Mouse (Mus musculus) spleen, postnatal 14 days (tissue): Measurements from ENCODE around the gene Tbx18.

ENCODE experiments used
- DNase-seq, 2 experiments: peaks; one replicate each; pipeline ENCODE4 v3.0.0; 2021 to 2022; ENCODE audit warnings: low spot score in 2 of 2

The Tbx18 gene

DNA sequence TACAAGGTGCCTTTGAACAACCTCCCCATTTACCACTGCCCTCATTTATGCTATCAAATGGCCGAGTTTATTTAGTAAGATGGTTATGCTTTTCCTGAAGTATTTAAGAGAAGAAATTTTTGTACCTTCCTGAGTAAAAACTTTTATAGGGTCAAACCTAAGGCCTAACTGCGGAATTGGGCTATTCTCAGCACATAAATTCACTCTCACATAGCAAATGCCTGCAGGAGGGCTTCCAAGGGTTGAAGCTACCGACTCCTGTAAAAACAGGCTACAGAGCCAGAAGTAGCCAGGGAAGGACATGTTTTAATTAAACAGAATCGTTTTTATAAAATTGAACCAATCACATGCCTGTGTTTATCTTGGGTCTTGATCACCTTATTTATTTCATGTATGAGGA, 20.7 kb downstream of the Tbx18 start:
- no peak for DNase-seq

DNA sequence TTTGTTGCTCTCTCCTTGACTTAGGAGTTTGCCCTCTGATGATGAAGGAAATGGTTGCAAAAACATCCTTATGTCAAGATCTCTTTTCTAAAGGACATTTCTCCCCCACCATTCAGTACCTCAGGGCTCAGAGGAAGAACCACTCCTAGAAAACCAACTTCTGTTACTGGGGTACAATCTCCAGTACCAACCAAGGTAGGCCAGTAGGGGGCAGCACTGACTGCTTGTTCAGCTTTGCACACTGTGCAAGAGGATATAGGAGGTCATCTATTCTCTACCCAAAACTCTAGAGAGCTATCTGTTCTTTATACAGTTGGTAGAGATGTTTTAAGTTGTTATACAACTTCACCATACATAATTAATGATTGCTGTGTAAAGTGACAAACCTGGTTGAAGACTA, 22.9 kb downstream of the Tbx18 start:
- DNase-seq, result no peak

DNA sequence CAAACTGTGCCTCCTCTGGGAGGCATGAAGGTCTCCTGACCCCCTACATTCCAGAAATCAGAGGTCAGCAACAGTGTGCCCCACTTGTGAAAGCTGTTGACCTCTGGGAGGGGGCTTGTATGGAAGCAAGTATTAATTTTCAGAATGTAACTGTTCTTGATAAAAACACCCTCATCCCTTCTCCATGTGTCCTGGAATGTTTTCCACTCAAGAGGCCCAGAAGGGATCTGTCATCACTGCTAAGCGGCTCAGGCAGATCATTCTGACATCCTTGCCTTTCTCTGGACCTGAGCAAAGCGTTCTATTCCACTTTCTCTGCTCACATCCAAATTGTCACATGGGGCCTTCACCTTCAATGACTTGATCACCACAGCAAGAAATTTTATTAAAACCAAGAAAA, 28.8 kb downstream of the Tbx18 start:
- no peak for DNase-seq

DNA sequence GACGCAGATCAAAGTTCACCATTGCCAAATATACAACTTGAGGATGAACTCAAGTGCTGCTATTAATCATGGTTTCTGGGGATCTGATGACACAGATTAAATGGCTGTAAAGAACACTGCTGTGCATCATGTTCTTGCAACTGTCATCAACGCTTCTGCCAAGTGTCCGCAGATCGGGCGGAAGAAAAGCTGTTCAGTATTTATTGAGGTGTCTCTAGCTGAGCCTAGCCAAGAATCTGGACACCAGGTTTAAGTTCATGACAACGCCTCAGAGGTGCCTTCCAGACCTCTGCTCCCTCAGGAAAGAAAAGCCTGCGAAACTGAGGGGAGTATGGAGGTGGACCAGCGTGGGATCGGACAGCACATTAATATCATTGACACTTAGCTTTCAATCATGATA, 44.1 kb downstream of the Tbx18 start:
- no peak for DNase-seq

- no peak for DNase-seq
Measured at GRCm38 (mm10) chr9:87682247-87682646, 48.8 kb downstream of the Tbx18 start.
